Mouse (Mus musculus) adrenal gland, postnatal 25 days (tissue): ENCODE data around the gene Phlpp2. TPM values are rescaled to one million over a fixed set of nuclear protein-coding genes. Genes with fewer than 3 reads are reported as not detected.
A peak's percentile ranks its signal among the peaks of the same experiment; 100 is the strongest.

Experiments used
- DNase-seq: peaks from one replicate; pipeline ENCODE4 v3.0.0; 2021; ENCODE audit warnings: mixed read lengths
- total RNA-seq: library from RNA; stranded (reverse); gene quantifications from 2 replicates; pipeline ENCODE4 v1.2.3, GENCODE M21; 2021

Gene Phlpp2
- total RNA-seq, 1 experiment from 2014 or later = 11.0 TPM

- DNase-seq = no peak
Observed at GRCm38 (mm10) chr8:109903909-109904469, 35.6 kb downstream of the Phlpp2 start.

- no peak for DNase-seq
Observed at GRCm38 (mm10) chr8:109904928-109905668, 36.8 kb downstream of the Phlpp2 start.

GRCm38 (mm10) chr8:109906907-109907306, 38.6 kb downstream of the Phlpp2 start:
- DNase-seq = no peak

GRCm38 (mm10) chr8:109907376-109907775, 39.0 kb downstream of the Phlpp2 start:
- DNase-seq = no peak

- DNase-seq = peak; percentile 41
Observed at GRCm38 (mm10) chr8:109917277-109917676, 48.9 kb downstream of the Phlpp2 start.

GRCm38 (mm10) chr8:109920406-109921390, 52.4 kb downstream of the Phlpp2 start:
- DNase-seq = peak; percentile 39

- DNase-seq = no peak
Observed at GRCm38 (mm10) chr8:109941606-109942360, 73.4 kb downstream of the Phlpp2 start.

GRCm38 (mm10) chr8:109945153-109945632, 76.9 kb downstream of the Phlpp2 start:
- DNase-seq = no peak

- DNase-seq = no peak
Observed at GRCm38 (mm10) chr8:109945694-109946093, 77.4 kb downstream of the Phlpp2 start.

- no peak for DNase-seq
Observed at GRCm38 (mm10) chr8:109946272-109946671, 77.9 kb downstream of the Phlpp2 start.

GRCm38 (mm10) chr8:109947447-109948284, 79.3 kb downstream of the Phlpp2 start:
- peak; percentile 32 for DNase-seq

GRCm38 (mm10) chr8:109948285-109948564, 79.9 kb downstream of the Phlpp2 start:
- no peak for DNase-seq

- no peak for DNase-seq
Observed at GRCm38 (mm10) chr8:109952171-109952570, 83.8 kb downstream of the Phlpp2 start.

- DNase-seq = no peak
Observed at GRCm38 (mm10) chr8:109954486-109954948, 86.2 kb downstream of the Phlpp2 start.

- DNase-seq = no peak
Observed at GRCm38 (mm10) chr8:109957167-109958028, 89.1 kb downstream of the Phlpp2 start.

GRCm38 (mm10) chr8:109958036-109958655, 89.8 kb downstream of the Phlpp2 start:
- peak; percentile 26 for DNase-seq

GRCm38 (mm10) chr8:109959112-109959511, 90.8 kb downstream of the Phlpp2 start:
- no peak for DNase-seq

GRCm38 (mm10) chr8:109961693-109962367, 93.5 kb downstream of the Phlpp2 start, which contains the start of gene Marveld3:
Gene Marveld3 (minus strand): TSS chr8:109962203.
- DNase-seq = peak; percentile 36

- DNase-seq = no peak
Observed at GRCm38 (mm10) chr8:109962896-109963295, 94.6 kb downstream of the Phlpp2 start.
